Mouse (Mus musculus) urinary bladder, postnatal 25 days (tissue): ENCODE data around the gene Gm11985.

Experiments used
- DNase-seq: peaks from one replicate; pipeline ENCODE4 v3.0.0; 2022; ENCODE audit warnings: low spot score

Gm11985 gene

DNA sequence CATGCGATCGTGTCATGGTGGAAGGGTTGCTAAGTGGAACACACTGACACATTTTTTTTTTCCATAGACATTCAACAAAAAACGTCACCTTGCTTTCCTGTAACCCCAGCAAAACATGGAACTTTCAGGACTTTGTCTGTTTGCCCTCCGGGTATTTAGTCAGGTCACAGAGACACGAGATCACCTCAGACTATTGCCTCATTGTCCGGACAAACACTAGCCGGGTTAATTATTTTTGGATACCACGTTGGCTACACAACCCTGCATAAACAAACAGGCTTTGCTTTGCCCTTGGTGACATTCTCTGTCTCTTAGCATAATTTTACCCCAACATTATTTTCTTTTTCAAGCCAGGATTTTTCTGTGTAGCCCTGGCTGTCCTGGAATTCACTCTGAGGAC, 35.3 kb downstream of the Gm11985 start:
- no peak for DNase-seq

DNA sequence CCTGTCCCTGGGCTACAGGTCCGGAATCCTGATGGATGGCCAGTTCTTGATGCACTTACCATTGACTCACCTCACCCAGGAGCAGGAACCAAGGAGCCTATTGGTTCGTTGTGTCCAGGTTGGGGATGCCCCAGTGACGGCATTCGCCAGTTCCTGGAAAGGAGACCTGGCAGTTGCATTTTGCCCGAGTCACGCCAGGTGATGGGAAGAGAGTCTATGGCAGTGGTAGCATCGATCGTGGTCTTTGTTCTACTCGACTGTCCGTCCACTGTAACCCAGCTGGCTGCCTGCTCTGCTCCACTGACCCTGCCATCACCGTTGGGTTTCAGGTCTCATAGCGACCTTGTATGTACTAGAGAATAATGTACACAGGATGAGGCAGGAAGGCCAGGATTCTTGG, 36.0 kb downstream of the Gm11985 start:
- DNase-seq: no peak

DNA sequence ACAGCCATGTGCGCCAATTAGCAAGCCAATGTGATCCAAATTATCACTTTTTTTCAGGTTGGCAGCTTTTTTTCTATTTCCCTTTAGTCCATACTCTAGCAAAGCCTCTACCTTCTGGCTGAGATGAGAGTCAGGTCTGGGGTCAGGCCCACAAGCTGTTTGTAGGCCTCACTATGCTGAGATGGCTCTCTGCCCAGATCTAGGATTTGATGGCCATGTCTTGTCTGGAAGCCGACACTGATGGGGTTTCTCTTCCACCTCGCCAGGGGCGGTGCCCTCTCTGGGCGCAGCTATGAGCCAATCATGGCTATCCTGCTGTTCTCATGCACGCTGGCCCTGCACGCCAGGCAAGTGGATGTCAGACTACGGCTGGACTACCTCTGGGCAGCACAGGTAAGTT, 37.9 kb downstream of the Gm11985 start:
- DNase-seq: no peak

DNA sequence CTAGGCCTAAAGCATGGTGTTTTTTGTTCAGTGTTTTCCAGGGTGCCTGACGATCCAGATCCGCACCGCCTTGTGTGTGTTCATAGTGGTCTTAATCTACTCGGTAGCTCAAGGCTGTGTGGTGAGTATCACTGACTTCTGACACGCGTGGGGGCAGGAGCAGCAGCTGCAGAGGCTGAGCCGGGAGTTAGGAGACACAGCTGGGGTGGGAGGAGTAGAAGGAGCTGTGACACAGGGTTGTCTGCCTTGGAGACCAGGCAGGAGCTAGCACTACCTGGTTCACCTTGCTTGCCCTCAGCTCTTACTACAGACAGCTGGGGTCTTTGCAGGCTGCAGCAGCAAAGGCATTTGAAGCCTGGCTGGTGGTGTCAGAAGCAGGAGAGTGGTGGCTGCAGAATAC, 38.9 kb downstream of the Gm11985 start:
- DNase-seq: no peak

DNA sequence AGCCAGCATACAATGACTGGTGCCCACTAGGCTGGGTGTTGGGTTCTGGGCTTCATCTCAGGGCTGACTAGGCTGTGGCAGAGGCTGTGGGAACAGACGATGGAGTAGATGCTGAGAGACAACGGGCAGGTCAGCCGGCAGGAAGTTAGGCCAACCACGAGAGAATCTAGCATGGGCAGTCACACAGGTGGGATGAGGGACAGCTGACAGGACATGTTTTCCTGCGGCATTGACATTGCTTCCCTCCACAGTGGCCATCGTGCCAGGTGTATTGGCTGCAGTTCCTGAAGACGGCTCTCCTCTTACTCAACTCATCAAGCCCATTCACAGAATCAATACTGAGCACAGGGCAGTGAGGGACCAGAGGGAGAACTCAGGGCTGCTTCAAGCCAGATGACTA, 40.4 kb downstream of the Gm11985 start:
- no peak for DNase-seq

DNA sequence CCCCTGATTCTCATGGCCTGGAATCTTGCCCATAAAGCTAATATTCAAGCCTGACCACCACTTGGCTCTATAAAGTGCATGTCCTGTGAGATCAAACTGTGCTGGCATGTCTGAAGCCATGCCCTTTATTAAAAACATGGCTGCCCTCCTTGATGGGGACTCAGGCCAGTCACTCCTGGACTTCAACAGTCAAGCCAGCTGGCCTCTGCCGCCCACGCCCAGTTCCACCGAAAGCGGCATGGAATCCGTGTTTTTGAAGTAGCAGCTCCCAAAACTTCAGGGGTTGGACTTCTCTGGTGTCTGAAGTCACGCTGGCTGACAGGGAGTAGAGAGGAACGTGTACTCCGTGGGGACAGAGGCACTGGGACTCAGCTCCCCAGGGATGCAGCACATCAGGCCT, 40.8 kb downstream of the Gm11985 start:
- no peak for DNase-seq

DNA sequence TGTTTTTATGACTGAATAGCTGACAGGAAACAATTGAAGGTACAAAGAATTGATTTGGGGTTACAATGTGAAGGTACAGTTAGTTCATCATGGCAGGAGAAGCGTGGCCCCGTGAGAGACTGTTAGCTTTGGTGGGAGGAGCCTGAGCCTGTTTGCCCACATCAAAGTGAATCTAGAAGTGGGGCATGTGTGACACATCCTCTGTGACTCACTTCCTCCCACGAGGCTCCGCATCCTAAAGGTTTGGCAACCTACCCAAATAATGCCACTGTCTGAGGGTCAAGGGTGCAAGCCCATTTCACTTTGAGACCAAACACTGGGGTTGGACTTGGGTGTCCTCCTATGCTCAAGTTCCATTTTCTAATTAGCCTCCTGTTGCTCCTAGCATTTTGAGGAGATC, 43.1 kb downstream of the Gm11985 start:
- no peak for DNase-seq

DNA sequence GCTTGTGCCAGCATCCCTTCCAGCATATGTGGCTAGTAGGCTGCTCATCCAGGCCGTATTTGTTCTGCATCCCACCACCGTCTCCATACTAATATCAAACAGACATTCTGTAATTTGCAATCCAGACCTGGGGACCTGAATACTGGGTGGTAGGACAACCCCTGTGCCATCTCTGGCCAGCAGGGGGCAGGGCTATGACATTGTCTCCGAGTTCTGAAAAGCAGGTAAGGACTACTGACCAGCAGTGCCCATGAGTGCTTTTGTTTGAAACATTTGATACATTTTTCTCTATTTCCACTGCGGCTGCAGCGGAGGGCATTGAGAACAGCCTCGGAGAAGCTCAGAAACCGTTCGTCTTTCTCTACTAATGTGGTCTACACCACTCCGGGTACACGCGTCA, 44.0 kb downstream of the Gm11985 start:
- no peak for DNase-seq

DNA sequence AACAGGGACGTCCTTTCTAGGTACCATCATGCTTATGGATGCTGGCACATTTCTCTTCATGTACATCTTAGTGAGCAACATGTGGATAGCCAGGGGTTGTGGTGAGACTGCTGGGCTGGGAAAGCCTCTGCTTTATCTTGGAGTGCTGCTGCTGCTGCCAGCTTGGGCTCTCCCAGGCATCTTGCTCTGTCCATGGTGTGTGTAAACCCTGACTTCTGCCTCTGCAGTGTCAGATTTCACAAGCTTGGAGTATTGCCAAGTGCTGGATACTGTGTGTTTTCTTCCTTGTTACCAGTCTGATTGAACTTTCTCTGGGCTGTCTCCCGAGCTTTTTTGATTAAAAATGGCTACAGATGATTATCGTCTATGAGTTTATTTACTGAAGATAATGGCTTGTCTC, 45.6 kb downstream of the Gm11985 start:
- peak; percentile 24 for DNase-seq

DNA sequence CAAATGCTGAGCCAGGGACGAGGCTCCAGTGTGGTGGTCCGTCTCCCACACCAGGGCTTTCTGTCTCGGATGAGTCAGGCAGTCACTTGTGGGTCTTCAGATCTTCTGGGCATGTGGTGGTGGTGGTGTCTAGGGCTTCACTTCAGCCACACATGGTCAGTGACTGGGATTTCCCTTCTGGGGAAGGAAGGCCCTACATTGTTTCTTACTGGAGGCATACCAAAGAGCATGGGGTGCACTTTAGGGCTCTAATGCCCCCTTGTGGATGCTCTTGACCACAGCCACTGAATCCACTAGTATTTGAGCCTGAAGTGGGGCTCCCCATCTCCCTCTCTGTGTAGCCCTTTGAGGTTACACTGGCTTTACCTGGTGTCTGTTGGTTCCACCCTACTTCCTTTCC, 47.9 kb downstream of the Gm11985 start:
- no peak for DNase-seq

DNA sequence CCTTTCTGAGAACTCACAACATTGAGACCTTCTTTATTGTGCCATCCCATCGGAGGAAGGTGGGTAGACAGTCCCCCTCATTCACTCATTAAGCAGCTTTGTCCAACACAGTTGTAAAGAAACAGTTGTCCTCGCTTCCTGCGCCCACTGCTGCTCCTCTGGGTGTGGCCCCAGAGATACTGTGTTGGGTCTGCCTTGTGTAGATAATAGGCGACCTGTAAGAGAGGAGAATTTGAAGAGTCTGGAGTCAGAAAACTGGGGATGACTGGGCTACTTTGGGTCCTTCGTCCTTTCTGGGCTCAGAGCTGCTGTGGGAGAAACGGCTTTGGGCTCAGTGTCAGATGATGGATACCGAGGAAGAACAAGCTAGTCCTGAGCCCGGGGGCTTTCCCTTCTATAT, 50.0 kb downstream of the Gm11985 start:
- no peak for DNase-seq

DNA sequence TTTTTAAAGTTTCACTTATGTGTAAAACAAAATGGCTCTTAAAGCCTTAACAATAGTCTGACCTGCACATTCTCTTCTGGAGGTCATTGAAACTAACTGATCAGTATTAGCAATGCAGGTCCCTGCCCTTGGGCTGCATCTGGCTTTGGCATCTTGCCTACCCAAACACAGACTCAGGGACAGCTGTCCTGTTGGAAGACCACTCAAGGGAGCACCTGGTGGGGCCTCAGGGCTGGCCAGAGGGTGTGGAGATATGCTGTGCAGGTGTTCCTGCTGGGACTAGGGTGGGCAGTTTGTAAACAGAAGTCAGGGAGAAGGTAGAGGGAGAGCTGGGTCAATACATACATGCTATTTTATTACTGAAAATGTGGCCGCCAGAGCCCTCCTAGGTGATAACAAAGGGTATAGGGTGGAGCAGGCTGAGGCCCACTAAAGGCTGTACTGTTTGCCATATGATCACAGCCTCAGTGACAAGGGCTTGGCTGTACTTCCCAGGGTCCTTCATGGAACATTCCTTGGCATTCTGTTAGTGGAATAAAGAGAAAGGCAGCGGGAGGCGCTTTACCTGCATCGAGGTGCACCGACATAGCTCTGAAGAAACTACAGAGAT, 52.0 kb downstream of the Gm11985 start:
- no peak for DNase-seq

DNA sequence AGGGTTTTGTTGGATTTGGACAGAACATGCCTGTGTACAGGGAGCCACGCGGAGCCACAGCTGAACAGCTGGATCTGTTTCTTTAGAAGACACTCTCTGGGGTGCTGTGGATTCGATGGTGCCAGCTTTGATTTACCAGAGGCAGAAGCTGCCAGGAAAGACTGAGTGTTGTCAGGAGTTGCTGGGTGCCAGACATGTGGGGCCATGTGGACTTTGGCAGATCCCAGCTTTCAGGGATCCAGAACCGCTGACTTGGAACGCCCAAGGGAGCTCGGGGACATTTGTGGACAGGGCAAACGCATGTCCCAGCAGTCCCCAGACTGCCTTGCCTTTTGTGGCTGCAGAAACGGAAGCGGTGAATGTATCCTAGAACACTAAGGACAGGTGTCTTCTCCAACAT, 52.6 kb downstream of the Gm11985 start:
- DNase-seq: no peak

DNA sequence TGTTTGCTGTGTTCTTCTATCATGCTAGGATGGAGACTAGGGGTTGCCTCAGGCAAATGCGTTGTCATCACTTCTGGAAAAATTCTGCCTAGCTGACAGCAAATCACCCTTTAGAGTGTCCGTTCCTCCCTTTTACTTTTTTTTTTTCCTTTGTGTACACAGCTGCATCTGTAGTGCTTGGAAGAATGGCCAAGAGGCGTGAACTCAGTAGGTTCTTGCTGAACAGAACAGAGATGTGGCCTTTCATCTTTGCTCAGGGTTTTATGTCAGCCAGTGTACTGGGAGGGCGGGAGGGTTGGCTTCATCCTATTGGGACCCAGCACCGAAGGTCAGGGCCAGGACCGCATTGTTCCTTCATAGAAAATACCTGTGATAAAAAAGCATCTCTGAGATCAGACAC, 53.1 kb downstream of the Gm11985 start:
- DNase-seq: no peak

DNA sequence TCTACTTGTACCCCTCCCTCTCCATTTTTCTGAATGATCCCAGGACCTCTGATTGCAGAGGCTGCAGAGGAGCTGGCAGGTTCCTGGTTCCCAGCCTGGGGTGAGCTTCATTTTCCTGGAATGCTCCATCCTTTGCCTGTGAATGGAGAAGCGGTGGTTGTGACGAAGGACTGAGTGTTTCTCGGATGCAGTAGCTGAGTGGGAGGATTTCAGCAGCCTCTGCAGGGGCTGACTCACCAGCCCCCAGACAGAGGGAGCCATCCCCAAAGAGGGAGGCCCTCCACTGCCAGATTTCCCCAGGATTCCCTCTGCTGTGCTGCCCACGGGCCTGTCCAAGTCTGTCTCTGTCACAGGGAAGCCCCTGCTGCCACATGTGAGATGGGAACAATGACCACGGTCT, 54.0 kb downstream of the Gm11985 start:
- no peak for DNase-seq

DNA sequence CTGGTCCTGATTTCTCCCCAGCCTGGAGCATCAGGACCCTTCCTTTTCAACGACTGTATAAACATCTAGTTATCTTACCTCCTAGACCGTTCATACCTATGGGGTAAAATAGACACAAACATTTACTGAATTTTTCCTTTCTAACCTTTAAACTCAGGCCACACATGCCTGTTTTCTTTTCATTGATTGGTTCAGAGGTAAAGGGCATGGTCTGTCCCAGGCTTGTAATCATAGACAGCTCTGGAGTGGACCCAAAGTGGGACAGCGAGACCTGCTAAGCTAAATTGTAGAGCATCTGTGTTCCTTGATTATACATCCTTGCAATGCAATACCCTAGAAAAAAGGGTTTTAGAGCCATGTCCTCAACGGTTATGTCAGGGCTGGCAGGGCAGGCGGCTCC, 54.6 kb downstream of the Gm11985 start:
- no peak for DNase-seq
